Mouse (Mus musculus): ENCODE results near the gene Pdss2. TPM values are rescaled to one million over a fixed set of nuclear protein-coding genes. Genes with fewer than 3 reads are reported as not detected.

Gene Pdss2
- polyA plus RNA-seq, 1 experiment from 2014 or later = 13.9 TPM

GRCm38 (mm10) chr10:43467659-43468058 is 246.4 kb downstream of the Pdss2 start:
- Histone ChIP-seq H3K4me3 (ENCODE audit: low read length) (no peak overlapping the region), H3K27ac (ENCODE audit: low read length) (no peak overlapping the region), H3K4me2 (ENCODE audit: low read depth, low read length) (peak overlapping the region; percentile 38; the same call in 1 of the 2 replicates), H3K9ac (ENCODE audit: low read length) (no peak overlapping the region), H3K36me3 (ENCODE audit: control insufficient read depth, insufficient read depth) (no peaks in the 10 kb centered on the region), H3K4me1 (ENCODE audit: control insufficient read depth, insufficient read depth, low read length) (no peaks in the 10 kb centered on the region), H3K9me3 (replicated peaks; ENCODE audit: control insufficient read depth, low read length) (no peaks in the 10 kb centered on the region), H3K27me3 (ENCODE audit: control insufficient read depth, insufficient read depth, low read length) (no peaks in the 10 kb centered on the region)
- no peak for ATAC-seq (replicated peaks; ENCODE audit: extremely low read depth, insufficient read depth, low FRiP score)
- WGBS = 27% methylated on average over 13 of the region's 13 CpGs

GRCm38 (mm10) chr10:43468293-43468692 is 247.0 kb downstream of the Pdss2 start:
- Histone ChIP-seq H3K9ac (ENCODE audit: low read length) (no peak overlapping the region), H3K9me3 (replicated peaks; ENCODE audit: control insufficient read depth, low read length) (no peaks in the 10 kb centered on the region), H3K4me3 (ENCODE audit: low read length) (no peak overlapping the region), H3K4me2 (ENCODE audit: low read depth, low read length) (no peak overlapping the region), H3K27ac (ENCODE audit: low read length) (no peak overlapping the region), H3K36me3 (ENCODE audit: control insufficient read depth, insufficient read depth) (no peaks in the 10 kb centered on the region), H3K4me1 (ENCODE audit: control insufficient read depth, insufficient read depth, low read length) (no peaks in the 10 kb centered on the region), H3K27me3 (ENCODE audit: control insufficient read depth, insufficient read depth, low read length) (no peaks in the 10 kb centered on the region)
- no peak for ATAC-seq (replicated peaks; ENCODE audit: extremely low read depth, insufficient read depth, low FRiP score)
- 88% methylated on average over 6 of the region's 6 CpGs for WGBS

GRCm38 (mm10) chr10:43475376-43475775 is 254.1 kb downstream of the Pdss2 start:
- no peak overlapping the region for H3K27ac ChIP-seq (ENCODE audit: low read length)
- WGBS = 38% methylated on average over 4 of the region's 4 CpGs
- H3K4me3 ChIP-seq (ENCODE audit: low read length) = no peak overlapping the region
- no peaks in the 10 kb centered on the region for H3K27me3 ChIP-seq (ENCODE audit: control insufficient read depth, insufficient read depth, low read length)
- no peak overlapping the region for H3K4me2 ChIP-seq (ENCODE audit: low read depth, low read length)
- no peaks in the 10 kb centered on the region for H3K9me3 ChIP-seq (replicated peaks; ENCODE audit: control insufficient read depth, low read length)
- no peak for ATAC-seq (replicated peaks; ENCODE audit: extremely low read depth, insufficient read depth, low FRiP score)
- no peaks in the 10 kb centered on the region for H3K36me3 ChIP-seq (ENCODE audit: control insufficient read depth, insufficient read depth)
- peaks cover 8% of the 10 kb centered on the region for H3K4me1 ChIP-seq (ENCODE audit: control insufficient read depth, insufficient read depth, low read length)
- no peak overlapping the region for H3K9ac ChIP-seq (ENCODE audit: low read length)

GRCm38 (mm10) chr10:43477459-43477858 is 256.2 kb downstream of the Pdss2 start:
- Histone ChIP-seq H3K4me1 (ENCODE audit: control insufficient read depth, insufficient read depth, low read length) (peaks cover 23% of the 10 kb centered on the region), H3K9me3 (replicated peaks; ENCODE audit: control insufficient read depth, low read length) (no peaks in the 10 kb centered on the region), H3K4me3 (ENCODE audit: low read length) (peak overlapping the region; percentile 85), H3K27ac (ENCODE audit: low read length) (peak overlapping the region; percentile 96), H3K36me3 (ENCODE audit: control insufficient read depth, insufficient read depth) (no peaks in the 10 kb centered on the region), H3K4me2 (ENCODE audit: low read depth, low read length) (peak overlapping the region; percentile 83), H3K9ac (ENCODE audit: low read length) (peak overlapping the region; percentile 96), H3K27me3 (ENCODE audit: control insufficient read depth, insufficient read depth, low read length) (no peaks in the 10 kb centered on the region)
- 16% methylated on average over 9 of the region's 9 CpGs for WGBS
- no peak for ATAC-seq (replicated peaks; ENCODE audit: extremely low read depth, insufficient read depth, low FRiP score)

GRCm38 (mm10) chr10:43477865-43478681 is 256.8 kb downstream of the Pdss2 start:
- Histone ChIP-seq H3K27ac (ENCODE audit: low read length) (peak overlapping the region; percentile 96), H3K36me3 (ENCODE audit: control insufficient read depth, insufficient read depth) (no peaks in the 10 kb centered on the region), H3K4me1 (ENCODE audit: control insufficient read depth, insufficient read depth, low read length) (peaks cover 29% of the 10 kb centered on the region), H3K9ac (ENCODE audit: low read length) (peak overlapping the region; percentile 96), H3K27me3 (ENCODE audit: control insufficient read depth, insufficient read depth, low read length) (no peaks in the 10 kb centered on the region), H3K9me3 (replicated peaks; ENCODE audit: control insufficient read depth, low read length) (no peaks in the 10 kb centered on the region), H3K4me2 (ENCODE audit: low read depth, low read length) (peak overlapping the region; percentile 83), H3K4me3 (ENCODE audit: low read length) (peak overlapping the region; percentile 85)
- 0 out of 2 replicates have a peak, but pooled peaks have one; percentile 11 for ATAC-seq (replicated peaks; ENCODE audit: extremely low read depth, insufficient read depth, low FRiP score)
- WGBS = under 1% methylated on average over 42 of the region's 42 CpGs

GRCm38 (mm10) chr10:43478751-43479435 is 257.6 kb downstream of the Pdss2 start, which contains the start of gene Bend3:
TSS of gene Bend3 (plus strand) at chr10:43478831.
- WGBS = 1% methylated on average over 44 of the region's 101 CpGs
- Histone ChIP-seq H3K4me2 (ENCODE audit: low read depth, low read length) (peak within 1 kb of the TSS; percentile 83), H3K27me3 (ENCODE audit: control insufficient read depth, insufficient read depth, low read length) (no peaks in the 10 kb centered on the region), H3K27ac (ENCODE audit: low read length) (peak within 1 kb of the TSS; percentile 96), H3K4me1 (ENCODE audit: control insufficient read depth, insufficient read depth, low read length) (peaks cover 36% of the 10 kb centered on the region), H3K36me3 (ENCODE audit: control insufficient read depth, insufficient read depth) (no peaks in the 10 kb centered on the region), H3K9me3 (replicated peaks; ENCODE audit: control insufficient read depth, low read length) (no peaks in the 10 kb centered on the region), H3K9ac (ENCODE audit: low read length) (peak within 1 kb of the TSS; percentile 96), H3K4me3 (ENCODE audit: low read length) (peak within 1 kb of the TSS; percentile 85)
- ATAC-seq (replicated peaks; ENCODE audit: extremely low read depth, insufficient read depth, low FRiP score) = peak; percentile 47

GRCm38 (mm10) chr10:43479436-43480157 is 258.3 kb downstream of the Pdss2 start:
- Histone ChIP-seq H3K9me3 (replicated peaks; ENCODE audit: control insufficient read depth, low read length) (no peaks in the 10 kb centered on the region), H3K9ac (ENCODE audit: low read length) (peak overlapping the region; percentile 96), H3K36me3 (ENCODE audit: control insufficient read depth, insufficient read depth) (no peaks in the 10 kb centered on the region), H3K27ac (ENCODE audit: low read length) (peak overlapping the region; percentile 96), H3K4me3 (ENCODE audit: low read length) (peak overlapping the region; percentile 85), H3K4me2 (ENCODE audit: low read depth, low read length) (peak overlapping the region; percentile 83), H3K27me3 (ENCODE audit: control insufficient read depth, insufficient read depth, low read length) (no peaks in the 10 kb centered on the region), H3K4me1 (ENCODE audit: control insufficient read depth, insufficient read depth, low read length) (peaks cover 39% of the 10 kb centered on the region)
- WGBS = under 1% methylated on average over 84 of the region's 103 CpGs
- peak; percentile 78 for ATAC-seq (replicated peaks; ENCODE audit: extremely low read depth, insufficient read depth, low FRiP score)

- no peak for ATAC-seq (replicated peaks; ENCODE audit: extremely low read depth, insufficient read depth, low FRiP score)
- peak overlapping the region; percentile 85 for H3K4me3 ChIP-seq (ENCODE audit: low read length)
- H3K9ac ChIP-seq (ENCODE audit: low read length) = peak overlapping the region; percentile 96
- no peaks in the 10 kb centered on the region for H3K9me3 ChIP-seq (replicated peaks; ENCODE audit: control insufficient read depth, low read length)
- H3K27me3 ChIP-seq (ENCODE audit: control insufficient read depth, insufficient read depth, low read length) = no peaks in the 10 kb centered on the region
- H3K4me1 ChIP-seq (ENCODE audit: control insufficient read depth, insufficient read depth, low read length) = peaks cover 41% of the 10 kb centered on the region
- H3K27ac ChIP-seq (ENCODE audit: low read length) = peak overlapping the region; percentile 96
- WGBS = 18% methylated on average over 13 of the region's 13 CpGs
- H3K36me3 ChIP-seq (ENCODE audit: control insufficient read depth, insufficient read depth) = no peaks in the 10 kb centered on the region
- peak overlapping the region; percentile 83 for H3K4me2 ChIP-seq (ENCODE audit: low read depth, low read length)
Observed at GRCm38 (mm10) chr10:43480227-43480849, 259.1 kb downstream of the Pdss2 start.
